Mouse (Mus musculus) lung, adult 2 months (tissue): ENCODE measurements around the gene Dlgap5.

Source experiments
- CTCF ChIP-seq: fragments of 200-500 bp; IDR thresholded peaks from 2 replicates; pipeline ENCODE4 v1.5.1; 2011; ENCODE audit warnings: mild to moderate bottlenecking, low read length, control low read depth; ENCODE audit not compliant: insufficient read depth
- POLR2A ChIP-seq: fragments of 200-500 bp; IDR thresholded peaks from 2 replicates; pipeline ENCODE4 v1.6.1; 2011; ENCODE audit warnings: low read depth, mild to moderate bottlenecking, control low read depth, low read length, borderline replicate concordance; ENCODE audit errors: extremely low read depth

GRCm38 (mm10) chr14:47464426-47464825, 46.2 kb upstream of the Dlgap5 start:
- no peak for TF ChIP-seq CTCF
- no peak for TF ChIP-seq POLR2A
